Mouse (Mus musculus) bone marrow, adult 2 months (tissue): ENCODE data around the gene Clcnka.

Experiments
- CTCF ChIP-seq: fragments of 200-500 bp; IDR thresholded peaks from 2 replicates; pipeline ENCODE4 v1.5.1; 2011; ENCODE audit warnings: low read length, control low read depth; ENCODE audit not compliant: control insufficient read depth, insufficient read depth
- POLR2A ChIP-seq: fragments of 200-500 bp; IDR thresholded peaks from 2 replicates; pipeline ENCODE4 v1.6.1; 2011; ENCODE audit warnings: low read depth, mild to moderate bottlenecking, control low read depth, low read length, borderline replicate concordance; ENCODE audit not compliant: control insufficient read depth

DNA sequence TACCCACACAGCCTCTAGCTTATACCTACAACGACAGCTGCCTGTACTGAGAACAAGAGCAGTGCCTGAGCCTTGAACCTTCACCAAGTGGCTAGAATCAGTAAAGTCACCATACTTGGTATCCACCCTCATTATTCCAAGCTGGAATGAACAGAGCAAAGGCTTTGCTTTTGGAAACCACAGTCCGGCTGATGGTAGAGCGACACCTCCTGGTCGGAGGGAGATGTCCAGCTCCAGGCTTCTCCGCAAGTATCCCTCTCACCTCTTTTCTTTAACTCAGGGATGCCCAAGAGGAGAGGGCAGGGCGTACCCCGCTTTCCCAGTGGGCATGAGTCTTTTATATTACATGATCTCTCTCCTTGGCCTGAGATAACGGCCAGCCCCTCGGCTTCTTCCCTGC, 31.3 kb upstream of the Clcnka start:
- TF ChIP-seq POLR2A (no peak), CTCF (peak; percentile 54; the same call in 1 of the 2 replicates)
